Mouse (Mus musculus) retina, embryonic 14.5 days (tissue): Measurements from ENCODE around the gene Ndufaf8.
A peak's percentile ranks its signal among the peaks of the same experiment; 100 is the strongest.

Source experiments
- DNase-seq: peaks from one replicate; pipeline ENCODE4 v3.0.0-alpha.2; 2015; ENCODE audit warnings: low spot score

Gene Ndufaf8

GRCm38 (mm10) chr11:120086702-120087152 is 12.0 kb upstream of the Ndufaf8 start, which contains the start of gene Cep131:
Gene Cep131, minus strand, starts transcription at chr11:120086827.
- DNase-seq, result peak; percentile 99

GRCm38 (mm10) chr11:120090661-120091060 is 8.1 kb upstream of the Ndufaf8 start:
- DNase-seq, result no peak

GRCm38 (mm10) chr11:120092817-120093591 is 5.7 kb upstream of the Ndufaf8 start:
- DNase-seq, result no peak

- peak; percentile 88 for DNase-seq
Observed at GRCm38 (mm10) chr11:120101036-120101435, 2.3 kb downstream of the Ndufaf8 start.

GRCm38 (mm10) chr11:120103431-120103997 is 4.8 kb downstream of the Ndufaf8 start:
- no peak for DNase-seq

GRCm38 (mm10) chr11:120107026-120107425 is 8.3 kb downstream of the Ndufaf8 start:
- DNase-seq, result no peak

GRCm38 (mm10) chr11:120107796-120108195 is 9.1 kb downstream of the Ndufaf8 start:
- no peak for DNase-seq

- DNase-seq, result no peak
Observed at GRCm38 (mm10) chr11:120109558-120110210, 11.0 kb downstream of the Ndufaf8 start.

GRCm38 (mm10) chr11:120110554-120110953 is 11.8 kb downstream of the Ndufaf8 start:
- DNase-seq, result peak; percentile 48

- DNase-seq, result peak; percentile 88
Observed at GRCm38 (mm10) chr11:120111033-120111432, 12.3 kb downstream of the Ndufaf8 start.

GRCm38 (mm10) chr11:120112136-120112535 is 13.4 kb downstream of the Ndufaf8 start:
- no peak for DNase-seq

- DNase-seq, result no peak
Observed at GRCm38 (mm10) chr11:120114488-120115215, 15.9 kb downstream of the Ndufaf8 start.

- no peak for DNase-seq
Observed at GRCm38 (mm10) chr11:120117626-120118025, 18.9 kb downstream of the Ndufaf8 start.

- DNase-seq, result no peak
Observed at GRCm38 (mm10) chr11:120119108-120119507, 20.4 kb downstream of the Ndufaf8 start.

- no peak for DNase-seq
Observed at GRCm38 (mm10) chr11:120119936-120120541, 21.3 kb downstream of the Ndufaf8 start.

GRCm38 (mm10) chr11:120120642-120121420 is 22.1 kb downstream of the Ndufaf8 start:
- DNase-seq, result peak; percentile 70

- DNase-seq, result no peak
Observed at GRCm38 (mm10) chr11:120122126-120122525, 23.4 kb downstream of the Ndufaf8 start.

GRCm38 (mm10) chr11:120126845-120127244 is 28.1 kb downstream of the Ndufaf8 start:
- DNase-seq, result no peak

GRCm38 (mm10) chr11:120129281-120129680 is 30.6 kb downstream of the Ndufaf8 start:
- no peak for DNase-seq

- DNase-seq, result no peak
Observed at GRCm38 (mm10) chr11:120134148-120134547, 35.4 kb downstream of the Ndufaf8 start.
